13 mouse cellular contexts compared by ENCODE assay signal in the genomic region with DNA sequence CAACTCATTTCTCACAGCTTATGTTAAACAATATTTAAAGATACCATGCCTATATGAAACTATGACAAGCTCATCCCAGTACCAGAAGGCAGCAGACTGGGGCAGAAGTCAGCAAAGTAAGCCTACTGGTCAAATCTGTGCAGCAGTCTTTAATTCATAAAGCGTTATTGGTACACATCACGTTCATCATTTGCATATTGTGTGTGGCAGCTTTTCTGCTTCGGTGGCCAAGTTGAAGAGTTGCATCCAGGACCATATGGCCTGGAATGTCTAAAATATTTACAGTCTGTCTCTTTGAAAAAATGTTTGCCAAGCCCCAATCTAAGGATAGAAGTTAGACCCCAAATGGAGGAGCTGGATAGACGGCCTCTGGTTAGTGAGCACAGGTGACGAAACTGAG.
"Had no signal": no experiment of that assay in that cellular context is flagged by ENCODE, and none has a peak within 500 bp of the region (broad histone marks: within the 10 kb centered on the region; RNA-seq: fewer than 3 reads in every experiment).

No protein-coding gene starts in this region.

- H3K27me3 ChIP-seq: limb, embryonic 13.5 days; midbrain, embryonic 12.5 days; neural tube, embryonic 13.5 days had no signal

- DNase-seq: kidney, postnatal 25 days; left cerebral cortex, postnatal 4 days; lung, adult 18-20 months; retina, postnatal 1 day; right cerebral cortex, postnatal 4 days; spleen, adult 18-20 months; thymus, adult 18-20 months; thymus, postnatal 14 days had no signal

- H3K4me1 ChIP-seq: limb, embryonic 13.5 days; midbrain, embryonic 12.5 days; neural tube, embryonic 13.5 days had no signal

- H3K27ac ChIP-seq: limb, embryonic 13.5 days; liver, embryonic 14.5 days; midbrain, embryonic 12.5 days; neural tube, embryonic 13.5 days had no signal

- ATAC-seq: midbrain, embryonic 16.5 days had no signal

- H3K4me3 ChIP-seq: limb, embryonic 13.5 days; midbrain, embryonic 12.5 days; neural tube, embryonic 13.5 days had no signal

- H3K9me3 ChIP-seq: limb, embryonic 13.5 days; midbrain, embryonic 12.5 days; neural tube, embryonic 13.5 days had no signal

- H3K9ac ChIP-seq: limb, embryonic 13.5 days; liver, embryonic 14.5 days; midbrain, embryonic 12.5 days; neural tube, embryonic 13.5 days had no signal

- H3K4me2 ChIP-seq: limb, embryonic 13.5 days; midbrain, embryonic 12.5 days; neural tube, embryonic 13.5 days had no signal

- H3K36me3 ChIP-seq: limb, embryonic 13.5 days; midbrain, embryonic 12.5 days; neural tube, embryonic 13.5 days had no signal
